Mouse (Mus musculus) hindbrain, embryonic 11.5 days (tissue): ENCODE measurements at regions not wholly inside any gene's neighbourhood (a gene's known extent, or its start where the extent isn't known, plus 50 kb on each side); places are given as distances from the start of the nearest gene placed in this dataset.

Experiments
- ATAC-seq: fragments of 200-750 bp; cut with Nextera tagmentation; 2 replicates; pipeline ENCODE4 v1.8.0; 2017; ENCODE audit warnings: mild to moderate bottlenecking, moderate TSS enrichment, moderate library complexity; ENCODE audit not compliant: low FRiP score
- DNase-seq: peaks from one replicate; pipeline ENCODE4 v3.0.0-alpha.2; 2015; ENCODE audit warnings: low spot score
- H3K27ac ChIP-seq: fragments of 300-500 bp; sonication (generic); 2 replicates; pipeline ENCODE4 v1.5.1; 2014; ENCODE audit warnings: mild to moderate bottlenecking, low read depth, low read length
- H3K27me3 ChIP-seq: fragments of 300-500 bp; sonication (generic); 2 replicates; pipeline ENCODE4 v1.6.1; 2014; ENCODE audit warnings: mild to moderate bottlenecking, low read length, moderate library complexity, mixed read lengths; ENCODE audit not compliant: control insufficient read depth, insufficient read depth
- H3K36me3 ChIP-seq: fragments of 300-500 bp; sonication (generic); 2 replicates; pipeline ENCODE4 v1.6.1; 2014; ENCODE audit warnings: mild to moderate bottlenecking, low read length, moderate library complexity, mixed read lengths; ENCODE audit not compliant: control insufficient read depth, insufficient read depth
- H3K4me1 ChIP-seq: fragments of 300-500 bp; sonication (generic); replicated peaks from 2 replicates; pipeline ENCODE4 v1.6.1; 2014; ENCODE audit warnings: low read length, mixed read lengths; ENCODE audit not compliant: control insufficient read depth, insufficient read depth
- H3K4me2 ChIP-seq: fragments of 300-500 bp; sonication (generic); replicated peaks from 2 replicates; pipeline ENCODE4 v1.6.1; 2014; ENCODE audit warnings: mild to moderate bottlenecking, low read depth, low read length
- H3K4me3 ChIP-seq: fragments of 300-500 bp; sonication (generic); 2 replicates; pipeline ENCODE4 v1.5.1; 2014; ENCODE audit warnings: low read depth, low read length
- H3K9ac ChIP-seq: fragments of 300-500 bp; sonication (generic); 2 replicates; pipeline ENCODE4 v1.6.1; 2014; ENCODE audit warnings: low read depth, low read length
- H3K9me3 ChIP-seq: fragments of 300-500 bp; sonication (generic); 2 replicates; pipeline ENCODE4 v1.6.1; 2016; ENCODE audit warnings: low read length; ENCODE audit not compliant: control insufficient read depth
- WGBS: fragments of 180-500 bp; shearing (Covaris S2); extraction: QIAGEN DNeasy Blood & Tissue Kit; methylation state at CpG from one replicate; pipeline ENCODE4 v1.1.7; 2014; 5-methylcytosine and 5-hydroxymethylcytosine counted together

DNA sequence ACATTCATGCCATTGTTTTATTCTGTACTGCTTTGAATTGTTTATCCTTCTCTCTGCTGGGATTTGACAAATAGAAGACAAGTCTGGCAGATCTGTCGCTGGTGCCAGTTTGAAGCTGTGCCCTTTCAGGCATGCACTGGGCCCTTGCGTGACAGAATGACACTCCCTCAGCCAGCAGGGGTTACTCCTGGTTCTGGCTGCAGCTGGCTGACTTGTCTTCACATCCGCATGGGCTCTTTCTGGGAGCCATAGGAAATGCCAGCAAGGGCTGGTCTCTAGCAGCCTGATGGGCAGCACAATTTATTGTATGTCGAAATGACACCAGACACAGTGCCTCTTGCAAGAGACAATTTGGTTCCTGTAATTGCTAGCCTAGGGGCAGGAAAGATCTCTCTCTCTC is 102.5 kb downstream of the 4930564D02Rik start:
- Histone ChIP-seq H3K4me2 (no peak overlapping the region), H3K36me3 (no peaks in the 10 kb centered on the region), H3K9me3 (no peaks in the 10 kb centered on the region), H3K4me3 (no peak overlapping the region), H3K27me3 (no peaks in the 10 kb centered on the region), H3K4me1 (no peaks in the 10 kb centered on the region), H3K27ac (no peak overlapping the region), H3K9ac (no peak overlapping the region)
- ATAC-seq (no peak), DNase-seq (no peak)
- WGBS: 41% methylated on average over 4 of the region's 4 CpGs

DNA sequence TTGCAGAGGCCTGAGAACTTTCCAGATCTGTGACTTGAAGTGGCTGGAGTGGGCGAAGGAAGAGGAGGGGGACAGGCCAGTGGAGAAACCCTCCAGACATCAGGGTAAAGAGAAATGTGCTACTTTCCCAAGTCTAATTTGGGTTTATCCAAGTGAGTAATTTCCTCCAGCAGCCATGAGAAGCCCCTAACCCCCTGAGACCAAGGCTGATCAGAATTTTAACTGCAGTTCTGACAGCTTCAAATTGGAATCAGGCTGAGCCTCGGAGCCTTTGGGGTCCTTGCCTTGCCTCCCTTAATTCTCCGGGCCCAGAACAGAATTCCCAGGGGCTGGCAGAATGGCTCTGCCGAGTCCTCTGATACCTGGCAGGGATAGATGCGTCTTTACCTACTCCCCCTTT is 104.9 kb downstream of the 4930564D02Rik start:
- Histone ChIP-seq H3K36me3 (no peaks in the 10 kb centered on the region), H3K4me3 (no peak overlapping the region), H3K9ac (no peak overlapping the region), H3K4me1 (no peaks in the 10 kb centered on the region), H3K4me2 (no peak overlapping the region), H3K9me3 (no peaks in the 10 kb centered on the region), H3K27me3 (no peaks in the 10 kb centered on the region), H3K27ac (no peak overlapping the region)
- WGBS: 71% methylated on average over 5 of the region's 5 CpGs
- DNase-seq: no peak
- no peak for ATAC-seq

DNA sequence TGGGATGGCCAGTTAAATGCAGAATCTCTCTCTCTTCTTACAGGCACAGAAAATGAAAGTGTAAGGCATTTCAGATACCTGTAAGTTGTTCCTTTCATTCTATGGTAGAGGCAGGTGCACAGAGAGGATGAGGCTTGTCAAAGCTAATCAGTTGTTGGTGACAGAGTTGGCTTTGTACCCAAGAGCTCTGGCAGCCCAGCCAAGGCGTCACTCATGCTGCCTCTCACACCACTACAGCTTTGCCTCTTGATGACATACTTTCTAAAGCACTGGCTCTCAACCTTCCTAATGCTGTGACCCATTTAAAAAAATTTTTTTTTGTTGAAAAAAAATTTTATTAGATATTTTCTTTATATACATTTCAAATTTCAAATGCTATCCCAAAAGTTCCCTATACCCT is 105.4 kb downstream of the 4930564D02Rik start:
- WGBS: 81% methylated on average over 1 of the region's 1 CpGs
- no peaks in the 10 kb centered on the region for H3K4me1 ChIP-seq
- no peaks in the 10 kb centered on the region for H3K9me3 ChIP-seq
- H3K4me3 ChIP-seq: no peak overlapping the region
- DNase-seq (no peak), ATAC-seq (no peak)
- H3K36me3 ChIP-seq: no peaks in the 10 kb centered on the region
- no peak overlapping the region for H3K4me2 ChIP-seq
- H3K27ac ChIP-seq: no peak overlapping the region
- no peaks in the 10 kb centered on the region for H3K27me3 ChIP-seq
- H3K9ac ChIP-seq: no peak overlapping the region

DNA sequence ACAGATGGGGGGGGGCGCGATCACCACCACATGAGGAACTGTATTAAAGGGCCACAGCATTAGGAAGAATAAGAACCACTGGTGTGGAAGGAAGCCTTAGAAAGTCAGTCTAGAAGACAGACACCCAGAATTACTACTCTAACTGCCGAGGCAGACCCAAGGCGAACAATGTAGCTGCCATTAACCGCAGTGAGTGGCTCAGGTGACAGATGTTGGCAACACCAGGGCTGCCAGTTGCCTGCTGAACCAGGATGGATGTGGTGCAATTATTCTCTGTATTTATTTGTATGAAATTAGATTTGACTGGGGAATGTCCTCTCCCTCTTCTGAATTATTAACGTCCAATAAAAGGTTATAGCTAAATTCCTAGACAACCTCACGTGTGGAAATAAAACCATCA is 124.7 kb downstream of the 4930564D02Rik start:
- Histone ChIP-seq H3K9ac (no peak overlapping the region), H3K27ac (no peak overlapping the region), H3K4me3 (no peak overlapping the region), H3K9me3 (no peaks in the 10 kb centered on the region), H3K4me1 (no peaks in the 10 kb centered on the region), H3K27me3 (no peaks in the 10 kb centered on the region), H3K36me3 (no peaks in the 10 kb centered on the region), H3K4me2 (no peak overlapping the region)
- DNase-seq: no peak
- no peak for ATAC-seq
- WGBS: 87% methylated on average over 7 of the region's 7 CpGs

DNA sequence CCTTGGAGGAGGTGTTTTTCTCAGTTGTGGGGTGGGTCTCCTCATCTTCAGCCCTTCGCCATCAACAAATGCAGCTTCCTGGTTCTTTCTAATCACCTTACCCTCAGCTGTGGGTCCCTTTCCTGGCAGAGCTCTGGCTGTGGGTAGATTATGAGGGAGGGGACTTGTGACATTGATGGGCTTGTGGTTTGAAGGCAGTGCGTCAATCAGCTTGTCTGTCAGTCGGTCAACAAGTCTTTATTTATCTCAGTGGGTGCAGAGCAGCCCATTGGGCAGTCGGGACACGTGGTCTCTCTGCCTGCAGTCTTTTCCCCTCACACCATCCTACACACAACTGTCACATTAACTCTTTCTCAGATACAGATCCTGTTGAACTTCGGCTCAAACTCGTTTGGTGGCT is 125.2 kb downstream of the 4930564D02Rik start:
- no peak overlapping the region for H3K27ac ChIP-seq
- no peaks in the 10 kb centered on the region for H3K4me1 ChIP-seq
- H3K4me2 ChIP-seq: no peak overlapping the region
- ATAC-seq (no peak), DNase-seq (no peak)
- no peak overlapping the region for H3K9ac ChIP-seq
- H3K4me3 ChIP-seq: no peak overlapping the region
- H3K36me3 ChIP-seq: no peaks in the 10 kb centered on the region
- no peaks in the 10 kb centered on the region for H3K9me3 ChIP-seq
- WGBS: 48% methylated on average over 7 of the region's 7 CpGs
- no peaks in the 10 kb centered on the region for H3K27me3 ChIP-seq

DNA sequence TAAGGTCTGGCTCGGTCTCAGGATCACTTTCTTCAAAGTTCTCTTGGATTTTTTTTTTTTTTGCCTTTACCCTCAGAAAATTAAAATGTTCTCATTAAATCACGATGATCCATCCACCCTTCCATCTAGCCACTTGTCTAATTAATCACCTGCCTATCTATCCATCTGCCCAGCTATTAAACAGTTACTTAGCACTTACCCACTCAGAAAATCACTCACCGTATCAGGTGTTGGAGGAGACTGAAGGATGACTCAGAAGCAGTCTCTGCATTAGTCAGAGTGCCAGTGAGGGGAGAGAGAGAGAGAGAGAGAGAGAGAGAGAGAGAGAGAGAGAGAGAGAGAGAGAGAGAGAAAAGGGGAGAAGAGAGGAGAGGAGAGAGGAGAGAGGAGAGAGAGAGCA is 134.1 kb downstream of the 4930564D02Rik start:
- Histone ChIP-seq H3K36me3 (no peaks in the 10 kb centered on the region), H3K9me3 (no peaks in the 10 kb centered on the region), H3K9ac (no peak overlapping the region), H3K4me3 (no peak overlapping the region), H3K27ac (no peak overlapping the region), H3K4me1 (no peaks in the 10 kb centered on the region), H3K27me3 (no peaks in the 10 kb centered on the region), H3K4me2 (no peak overlapping the region)
- ATAC-seq (no peak), DNase-seq (no peak)
- 95% methylated on average over 3 of the region's 3 CpGs for WGBS

DNA sequence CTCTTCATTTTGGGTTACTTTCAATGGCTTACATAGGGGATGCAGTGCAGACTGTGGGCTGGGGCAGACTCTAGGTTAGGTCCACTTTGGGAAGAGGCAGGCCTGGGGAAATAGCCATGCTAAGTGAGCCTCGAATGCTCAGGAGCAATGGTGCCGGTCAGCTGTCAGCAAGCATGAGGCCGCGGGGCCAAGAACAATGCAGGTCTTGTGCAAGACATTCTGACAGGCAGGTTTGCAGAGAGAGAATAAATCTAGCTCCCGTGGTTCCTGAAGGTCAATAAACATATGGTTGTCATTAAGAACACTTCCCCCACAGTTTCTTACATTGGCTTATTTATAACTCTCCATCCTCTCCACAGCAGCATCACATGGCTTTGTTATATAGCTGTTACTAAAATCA is 142.5 kb downstream of the 4930564D02Rik start:
- H3K4me1 ChIP-seq: no peaks in the 10 kb centered on the region
- peak; percentile 27 for DNase-seq
- no peak overlapping the region for H3K27ac ChIP-seq
- 60% methylated on average over 5 of the region's 5 CpGs for WGBS
- ATAC-seq: no peak
- H3K4me2 ChIP-seq: no peak overlapping the region
- H3K4me3 ChIP-seq: no peak overlapping the region
- H3K9ac ChIP-seq: no peak overlapping the region
- no peaks in the 10 kb centered on the region for H3K27me3 ChIP-seq
- no peaks in the 10 kb centered on the region for H3K36me3 ChIP-seq
- no peaks in the 10 kb centered on the region for H3K9me3 ChIP-seq

DNA sequence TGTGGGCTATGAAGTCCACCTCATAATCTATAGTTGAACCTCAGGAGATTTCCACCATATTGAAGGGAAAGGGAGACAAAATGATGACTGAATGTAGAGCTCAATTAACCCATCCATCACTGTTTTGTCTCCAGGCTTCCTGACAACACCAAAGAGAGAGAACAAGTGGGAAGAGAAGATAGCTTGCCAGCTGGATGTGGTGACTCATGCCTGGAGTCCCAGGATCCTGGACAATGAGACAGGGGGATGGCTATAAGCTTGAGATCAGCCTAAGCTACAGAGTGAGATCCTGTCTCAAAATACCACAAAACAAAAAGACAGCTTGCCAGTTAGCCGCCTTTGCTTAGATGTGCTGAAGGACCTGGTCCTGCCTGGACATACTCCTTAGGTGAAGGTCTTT is 144.4 kb downstream of the 4930564D02Rik start:
- no peak for DNase-seq
- no peak overlapping the region for H3K27ac ChIP-seq
- H3K4me2 ChIP-seq: no peak overlapping the region
- WGBS: 100% methylated on average over 1 of the region's 1 CpGs
- H3K36me3 ChIP-seq: no peaks in the 10 kb centered on the region
- H3K4me1 ChIP-seq: no peaks in the 10 kb centered on the region
- ATAC-seq: no peak
- H3K9ac ChIP-seq: no peak overlapping the region
- no peak overlapping the region for H3K4me3 ChIP-seq
- H3K27me3 ChIP-seq: no peaks in the 10 kb centered on the region
- H3K9me3 ChIP-seq: no peaks in the 10 kb centered on the region

DNA sequence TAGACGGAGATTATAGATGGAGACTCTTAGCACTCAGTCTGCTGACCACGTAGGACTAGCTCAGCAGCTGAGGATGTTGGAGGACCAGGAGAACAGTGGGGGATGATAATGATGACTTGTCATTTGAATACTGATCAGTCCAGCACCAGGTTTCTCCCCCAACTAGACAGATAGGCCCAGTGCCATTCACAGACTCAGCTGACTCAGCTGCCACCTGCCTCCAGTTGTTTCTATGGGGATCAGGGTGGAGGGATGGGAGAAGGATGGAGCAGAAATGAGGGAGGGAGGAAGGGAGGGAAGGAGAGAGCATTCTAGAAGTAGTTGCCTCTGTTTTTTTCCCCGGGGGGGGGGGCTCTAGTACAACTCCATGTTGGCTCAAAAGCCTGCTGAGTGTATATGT is 145.1 kb downstream of the 4930564D02Rik start:
- no peaks in the 10 kb centered on the region for H3K9me3 ChIP-seq
- 62% methylated on average over 3 of the region's 3 CpGs for WGBS
- no peak overlapping the region for H3K4me3 ChIP-seq
- H3K9ac ChIP-seq: no peak overlapping the region
- DNase-seq: no peak
- no peak overlapping the region for H3K27ac ChIP-seq
- H3K27me3 ChIP-seq: no peaks in the 10 kb centered on the region
- no peak for ATAC-seq
- no peaks in the 10 kb centered on the region for H3K36me3 ChIP-seq
- no peaks in the 10 kb centered on the region for H3K4me1 ChIP-seq
- H3K4me2 ChIP-seq: no peak overlapping the region
